ENCODE assay signal across 19 mouse cellular contexts in genomic region chr6:49655241-49655640, GRCm38 (mm10).
DNase-seq lines count a peak whose midpoint lies in the region; ATAC-seq and TF ChIP-seq lines count a peak whose summit lies in the region.
"Had no signal": no experiment of that assay in that cellular context is flagged by ENCODE, and none has a peak within 500 bp of the region (broad histone marks: within the 10 kb centered on the region; RNA-seq: fewer than 3 reads in every experiment).

No protein-coding gene starts in this region.

- H3K27me3 ChIP-seq in forebrain, embryonic 14.5 days (replicated peaks; ENCODE audit: control insufficient read depth, insufficient read depth, low read length): no peaks in the 10 kb centered on the region
- H3K27me3 ChIP-seq in forebrain, embryonic 10.5 days (ENCODE audit: poor library complexity, severe bottlenecking): no peaks in the 10 kb centered on the region
- H3K27me3 ChIP-seq: CH12.LX; forebrain, embryonic 12.5 days; forebrain, embryonic 15.5 days had no signal

- no peaks in the 10 kb centered on the region for H3K9me3 ChIP-seq in forebrain, embryonic 14.5 days (replicated peaks; ENCODE audit: control insufficient read depth, low read length)
- H3K9me3 ChIP-seq in forebrain, embryonic 10.5 days: no peaks in the 10 kb centered on the region
- H3K9me3 ChIP-seq: embryonic facial prominence, embryonic 10.5 days; embryonic facial prominence, embryonic 12.5 days; forebrain, embryonic 12.5 days; forebrain, embryonic 15.5 days; G1E had no signal

- H3K4me3 ChIP-seq in forebrain, embryonic 14.5 days (ENCODE audit: low read depth, low read length): no peak overlapping the region
- H3K4me3 ChIP-seq in forebrain, embryonic 10.5 days: no peak overlapping the region
- H3K4me3 ChIP-seq: embryonic facial prominence, embryonic 10.5 days; embryonic facial prominence, embryonic 12.5 days; forebrain, embryonic 12.5 days; forebrain, embryonic 15.5 days had no signal

- H3K9ac ChIP-seq in forebrain, embryonic 14.5 days (ENCODE audit: low read length): no peak overlapping the region
- H3K9ac ChIP-seq: embryonic facial prominence, embryonic 12.5 days; forebrain, embryonic 12.5 days; forebrain, embryonic 15.5 days; forebrain, postnatal 0 days had no signal

- peak; percentile 50 for DNase-seq in forebrain, embryonic 14.5 days (ENCODE audit: low spot score)
- DNase-seq in forebrain, embryonic 10.5 days (ENCODE audit: extremely low spot score, low spot score): no peak
- peak; percentile 29 for DNase-seq in brain, embryonic 14.5 days (ENCODE audit: low read depth)
- peak; percentile 26 for DNase-seq in retina, postnatal 1 day
- no peak for DNase-seq in heart, adult 9 months (ENCODE audit: low spot score in 2 of 2)
- DNase-seq: B cell, adult 2 months; cerebellum, adult 11 months; cerebellum, adult 18-20 months; cerebellum, postnatal 25 days; forebrain, postnatal 0 days had no signal

- H3K4me1 ChIP-seq in forebrain, embryonic 14.5 days (ENCODE audit: control insufficient read depth, insufficient read depth, low read length): no peaks in the 10 kb centered on the region
- H3K4me1 ChIP-seq in forebrain, embryonic 10.5 days: no peaks in the 10 kb centered on the region
- H3K4me1 ChIP-seq: embryonic facial prominence, embryonic 12.5 days; forebrain, embryonic 12.5 days had no signal

- no peak for ATAC-seq in forebrain, embryonic 14.5 days
- ATAC-seq in granulocyte monocyte progenitor cell, adult 5-6 weeks (replicated peaks; ENCODE audit: poor library complexity, severe bottlenecking): no peak
- ATAC-seq: activated CD4-positive, CD25-positive, alpha-beta regulatory T cell, adult 4 months; CD4-positive, CD25-positive, alpha-beta regulatory T cell, adult 4 months; forebrain, embryonic 15.5 days; forebrain, postnatal 0 days had no signal

- no peak for TF ChIP-seq CTCF in brain, embryonic 14.5 days (IDR thresholded peaks at IDR 0.05; ENCODE audit: borderline replicate concordance, extremely low read depth, insufficient read depth, insufficient read length)

- H3K36me3 ChIP-seq in forebrain, embryonic 14.5 days (ENCODE audit: control insufficient read depth, insufficient read depth, low read length): no peaks in the 10 kb centered on the region
- H3K36me3 ChIP-seq in forebrain, embryonic 10.5 days (replicated peaks): no peaks in the 10 kb centered on the region
- H3K36me3 ChIP-seq: embryonic facial prominence, embryonic 10.5 days; embryonic facial prominence, embryonic 12.5 days; forebrain, embryonic 12.5 days; forebrain, embryonic 15.5 days; G1E had no signal

- 37% methylated on average over 5 of the region's 5 CpGs for WGBS in forebrain, embryonic 14.5 days
- 78% methylated on average over 5 of the region's 5 CpGs for WGBS in forebrain, embryonic 10.5 days

- no peak for TF ChIP-seq POLR2A in brain, embryonic 14.5 days (IDR thresholded peaks at IDR 0.05; ENCODE audit: borderline replicate concordance, extremely low read depth, insufficient read depth, insufficient read length, poor library complexity, severe bottlenecking)

- no peak overlapping the region for H3K4me2 ChIP-seq in forebrain, embryonic 14.5 days (ENCODE audit: low read length)
- H3K4me2 ChIP-seq: embryonic facial prominence, embryonic 12.5 days; forebrain, embryonic 12.5 days; forebrain, embryonic 15.5 days had no signal

- H3K27ac ChIP-seq in forebrain, embryonic 14.5 days (ENCODE audit: low read depth, low read length): no peak overlapping the region
- no peak overlapping the region for H3K27ac ChIP-seq in forebrain, embryonic 10.5 days
- H3K27ac ChIP-seq: embryonic facial prominence, embryonic 10.5 days; embryonic facial prominence, embryonic 12.5 days; forebrain, embryonic 12.5 days; forebrain, embryonic 15.5 days had no signal

Comparison
In these comparisons a context has a peak if more than half of its experiments do, and no peak if none do; other contexts are left out.
1. DNase-seq: peak in forebrain, embryonic 14.5 days (single experiment), brain, embryonic 14.5 days (single experiment) and retina, postnatal 1 day (single experiment); none in forebrain, embryonic 10.5 days (single experiment) and heart, adult 9 months (0 of 2).